Mouse (Mus musculus) stomach, postnatal 0 days (tissue): ENCODE results near the gene Pgpep1.

ENCODE experiments used
- CTCF ChIP-seq: IDR thresholded peaks from 2 replicates; pipeline ENCODE4 v1.5.1; 2016; ENCODE audit warnings: antibody characterized with exemption, low read depth, mild to moderate bottlenecking, moderate library complexity
- EP300 ChIP-seq: optimal IDR thresholded peaks from 2 replicates; pipeline ENCODE3; 2016; ENCODE audit warnings: antibody characterized with exemption

GRCm38 (mm10) chr8:70649324-70649723 is 10.9 kb downstream of the Pgpep1 start:
- TF ChIP-seq CTCF: no peak
- no peak for TF ChIP-seq EP300
